Mouse (Mus musculus) midbrain, embryonic 10.5 days (tissue): ENCODE data around the gene Chsy1. TPM values are rescaled to one million over a fixed set of nuclear protein-coding genes. Genes with fewer than 3 reads are reported as not detected.
A peak's percentile ranks its signal among the peaks of the same experiment; 100 is the strongest.

ENCODE experiments used
- DNase-seq: peaks from one replicate; pipeline ENCODE4 v3.0.0-alpha.2; 2017; ENCODE audit warnings: low spot score
- H3K27ac ChIP-seq: fragments of 300-500 bp; sonication (generic); replicated peaks from 2 replicates; pipeline ENCODE4 v1.5.1; 2016; ENCODE audit warnings: mild to moderate bottlenecking
- H3K27me3 ChIP-seq: fragments of 300-500 bp; sonication (generic); 2 replicates; pipeline ENCODE4 v1.6.1; 2016; ENCODE audit warnings: low read depth, mild to moderate bottlenecking; ENCODE audit not compliant: poor library complexity, severe bottlenecking
- H3K36me3 ChIP-seq: fragments of 300-500 bp; sonication (generic); 2 replicates; pipeline ENCODE4 v1.6.1; 2016; ENCODE audit warnings: mild to moderate bottlenecking, moderate library complexity
- H3K4me1 ChIP-seq: fragments of 300-500 bp; sonication (generic); 2 replicates; pipeline ENCODE4 v1.6.1; 2016
- H3K4me3 ChIP-seq: fragments of 300-500 bp; sonication (generic); 2 replicates; pipeline ENCODE4 v1.5.1; 2016; ENCODE audit warnings: mild to moderate bottlenecking, moderate library complexity
- H3K9me3 ChIP-seq: fragments of 300-500 bp; sonication (generic); replicated peaks from 2 replicates; pipeline ENCODE4 v1.6.1; 2016; ENCODE audit warnings: mild to moderate bottlenecking
- whole genome bisulfite sequencing: fragments of 180-500 bp; shearing (Covaris S2); methylation state at CpG from one replicate; pipeline ENCODE4 v1.1.7; 2016; 5-methylcytosine and 5-hydroxymethylcytosine counted together
- polyA plus RNA-seq: library from polyadenylated mRNA; unstranded; fragments of >200 nt; fragmentation: Nextera tagmentation; extraction: Ambion mirVana; gene quantifications from 2 replicates; pipeline ENCODE4 v1.2.1, GENCODE M21; 2016

Gene Chsy1
- polyA plus RNA-seq, 1 experiment from 2014 or later: 12.0 TPM

- Histone ChIP-seq H3K9me3 (no peaks in the 10 kb centered on the region), H3K27ac (no peak overlapping the region), H3K27me3 (no peaks in the 10 kb centered on the region), H3K36me3 (peaks cover 62% of the 10 kb centered on the region), H3K4me1 (no peaks in the 10 kb centered on the region), H3K4me3 (no peak overlapping the region)
- DNase-seq: no peak
- WGBS: 84% methylated on average over 7 of the region's 7 CpGs
Observed at GRCm38 (mm10) chr7:66091553-66091952, 17.8 kb upstream of the Chsy1 start.

- Histone ChIP-seq H3K27me3 (no peaks in the 10 kb centered on the region), H3K9me3 (no peaks in the 10 kb centered on the region), H3K36me3 (peaks cover 51% of the 10 kb centered on the region), H3K4me3 (no peak overlapping the region), H3K27ac (no peak overlapping the region), H3K4me1 (no peaks in the 10 kb centered on the region)
- 92% methylated on average over 8 of the region's 8 CpGs for WGBS
- no peak for DNase-seq
Observed at GRCm38 (mm10) chr7:66092656-66093055, 16.7 kb upstream of the Chsy1 start.

GRCm38 (mm10) chr7:66094141-66094540 lies 15.2 kb upstream of the Chsy1 start:
- Histone ChIP-seq H3K4me3 (no peak overlapping the region), H3K4me1 (no peaks in the 10 kb centered on the region), H3K27me3 (no peaks in the 10 kb centered on the region), H3K36me3 (peaks cover 36% of the 10 kb centered on the region), H3K27ac (no peak overlapping the region), H3K9me3 (no peaks in the 10 kb centered on the region)
- DNase-seq: no peak
- 84% methylated on average over 5 of the region's 5 CpGs for WGBS

GRCm38 (mm10) chr7:66098803-66099202 lies 10.5 kb upstream of the Chsy1 start:
- H3K4me1 ChIP-seq: no peaks in the 10 kb centered on the region
- H3K27ac ChIP-seq: no peak overlapping the region
- H3K27me3 ChIP-seq: peaks cover 7% of the 10 kb centered on the region
- no peak overlapping the region for H3K4me3 ChIP-seq
- no peaks in the 10 kb centered on the region for H3K36me3 ChIP-seq
- no peak for DNase-seq
- H3K9me3 ChIP-seq: no peaks in the 10 kb centered on the region
- 83% methylated on average over 7 of the region's 7 CpGs for WGBS

- WGBS: 10% methylated on average over 4 of the region's 4 CpGs
- Histone ChIP-seq H3K27ac (no peak overlapping the region), H3K9me3 (no peaks in the 10 kb centered on the region), H3K27me3 (peaks cover 10% of the 10 kb centered on the region), H3K4me1 (no peaks in the 10 kb centered on the region), H3K36me3 (no peaks in the 10 kb centered on the region), H3K4me3 (no peak overlapping the region)
- DNase-seq: no peak
Observed at GRCm38 (mm10) chr7:66101866-66102265, 7.4 kb upstream of the Chsy1 start.

- WGBS: 88% methylated on average over 5 of the region's 5 CpGs
- Histone ChIP-seq H3K27me3 (peaks cover 16% of the 10 kb centered on the region), H3K27ac (no peak overlapping the region), H3K9me3 (no peaks in the 10 kb centered on the region), H3K4me1 (peaks cover 8% of the 10 kb centered on the region), H3K36me3 (no peaks in the 10 kb centered on the region), H3K4me3 (no peak overlapping the region)
- DNase-seq: no peak
Observed at GRCm38 (mm10) chr7:66104531-66104930, 4.8 kb upstream of the Chsy1 start.

GRCm38 (mm10) chr7:66105771-66106170 lies 3.5 kb upstream of the Chsy1 start:
- DNase-seq: no peak
- no peak overlapping the region for H3K27ac ChIP-seq
- H3K27me3 ChIP-seq: peaks cover 14% of the 10 kb centered on the region
- H3K36me3 ChIP-seq: no peaks in the 10 kb centered on the region
- H3K9me3 ChIP-seq: no peaks in the 10 kb centered on the region
- no peak overlapping the region for H3K4me3 ChIP-seq
- H3K4me1 ChIP-seq: peaks cover 12% of the 10 kb centered on the region
- WGBS: 77% methylated on average over 4 of the region's 4 CpGs

GRCm38 (mm10) chr7:66106581-66107056 lies 2.7 kb upstream of the Chsy1 start:
- Histone ChIP-seq H3K27me3 (peaks cover 10% of the 10 kb centered on the region), H3K9me3 (no peaks in the 10 kb centered on the region), H3K4me1 (peaks cover 20% of the 10 kb centered on the region), H3K36me3 (no peaks in the 10 kb centered on the region), H3K27ac (no peak overlapping the region), H3K4me3 (no peak overlapping the region)
- no peak for DNase-seq
- 86% methylated on average over 7 of the region's 7 CpGs for WGBS

- no peaks in the 10 kb centered on the region for H3K9me3 ChIP-seq
- no peak overlapping the region for H3K27ac ChIP-seq
- no peaks in the 10 kb centered on the region for H3K36me3 ChIP-seq
- 86% methylated on average over 11 of the region's 11 CpGs for WGBS
- DNase-seq: no peak
- peaks cover 10% of the 10 kb centered on the region for H3K27me3 ChIP-seq
- no peak overlapping the region for H3K4me3 ChIP-seq
- peaks cover 25% of the 10 kb centered on the region for H3K4me1 ChIP-seq
Observed at GRCm38 (mm10) chr7:66107206-66107605, 2.1 kb upstream of the Chsy1 start.

GRCm38 (mm10) chr7:66107930-66108329 lies 1.4 kb upstream of the Chsy1 start:
- Histone ChIP-seq H3K4me3 (no peak overlapping the region), H3K36me3 (no peaks in the 10 kb centered on the region), H3K27ac (no peak overlapping the region), H3K4me1 (peaks cover 29% of the 10 kb centered on the region), H3K9me3 (no peaks in the 10 kb centered on the region), H3K27me3 (peaks cover 10% of the 10 kb centered on the region)
- DNase-seq: peak; percentile 37
- WGBS: 12% methylated on average over 7 of the region's 7 CpGs

GRCm38 (mm10) chr7:66109855-66110635 lies 730 bp downstream of the Chsy1 start:
- Histone ChIP-seq H3K4me3 (peak overlapping the region; percentile 93), H3K9me3 (no peaks in the 10 kb centered on the region), H3K27me3 (peaks cover 10% of the 10 kb centered on the region), H3K4me1 (peaks cover 41% of the 10 kb centered on the region), H3K27ac (peak overlapping the region; percentile 97), H3K36me3 (peaks cover 9% of the 10 kb centered on the region; the same call in 1 of the 2 replicates)
- peak; percentile 64 for DNase-seq
- 6% methylated on average over 76 of the region's 77 CpGs for WGBS

- 5% methylated on average over 10 of the region's 10 CpGs for WGBS
- no peak for DNase-seq
- Histone ChIP-seq H3K4me3 (peak overlapping the region; percentile 93), H3K27ac (peak overlapping the region; percentile 97), H3K4me1 (peaks cover 47% of the 10 kb centered on the region), H3K27me3 (peaks cover 10% of the 10 kb centered on the region), H3K9me3 (no peaks in the 10 kb centered on the region), H3K36me3 (peaks cover 10% of the 10 kb centered on the region; the same call in 1 of the 2 replicates)
Observed at GRCm38 (mm10) chr7:66110636-66111112, 1.4 kb downstream of the Chsy1 start.

GRCm38 (mm10) chr7:66111211-66111610 lies 1.9 kb downstream of the Chsy1 start:
- Histone ChIP-seq H3K4me1 (peaks cover 52% of the 10 kb centered on the region), H3K9me3 (no peaks in the 10 kb centered on the region), H3K27ac (peak overlapping the region; percentile 97; the same call in 1 of the 2 replicates), H3K27me3 (peaks cover 10% of the 10 kb centered on the region), H3K4me3 (peak overlapping the region; percentile 93), H3K36me3 (peaks cover 10% of the 10 kb centered on the region; the same call in 1 of the 2 replicates)
- 70% methylated on average over 10 of the region's 10 CpGs for WGBS
- DNase-seq: no peak
